Mouse (Mus musculus): ENCODE measurements around the gene Tfr2.

- TF ChIP-seq CTCF (IDR thresholded peaks at IDR 0.05; ENCODE audit: low read depth, low read length) (no peak), POLR2A (IDR thresholded peaks at IDR 0.05; ENCODE audit: extremely low read depth, insufficient read depth, low read length) (no peak)
Measured at GRCm38 (mm10) chr5:137544926-137545325, 24.7 kb upstream of the Tfr2 start.
